Mouse (Mus musculus) neural tube, embryonic 15.5 days (tissue): ENCODE measurements around the gene Olfr1382. TPM values are rescaled to one million over a fixed set of nuclear protein-coding genes. Genes with fewer than 3 reads are reported as not detected.

Experiments
- polyA plus RNA-seq: library from polyadenylated mRNA; unstranded; fragments of >200 nt; fragmentation: Nextera tagmentation; extraction: Ambion mirVana; gene quantifications from 2 replicates; pipeline ENCODE4 v1.2.1, GENCODE M21; 2015

The Olfr1382 gene
- polyA plus RNA-seq, 1 experiment from 2014 or later = not detected

Other genes starting within 250 kb of the Olfr1382 start
- not detected in 2 replicates for gene Olfr1393, start 249.9 kb upstream of the Olfr1382 start, polyA plus RNA-seq
- gene Olfr1392, start 243.0 kb upstream of the Olfr1382 start, polyA plus RNA-seq = not detected in 2 replicates
- gene Olfr10, start 223.5 kb upstream of the Olfr1382 start, polyA plus RNA-seq = not detected in 2 replicates
- not detected in 2 replicates for gene Olfr1391, start 205.5 kb upstream of the Olfr1382 start, polyA plus RNA-seq
- not detected in 2 replicates for gene Olfr1390, start 193.1 kb upstream of the Olfr1382 start, polyA plus RNA-seq
- gene Olfr1389, start 105.2 kb upstream of the Olfr1382 start, polyA plus RNA-seq = not detected in 2 replicates
- gene Olfr1388, start 91.6 kb upstream of the Olfr1382 start, polyA plus RNA-seq = not detected in 2 replicates
- gene Olfr1387, start 72.9 kb upstream of the Olfr1382 start, polyA plus RNA-seq = not detected in 2 replicates
- not detected in 2 replicates for gene Olfr1386, start 63.2 kb upstream of the Olfr1382 start, polyA plus RNA-seq
- gene Olfr1385, start 39.2 kb upstream of the Olfr1382 start, polyA plus RNA-seq = not detected in 2 replicates
- gene Olfr1384, start 21.5 kb upstream of the Olfr1382 start, polyA plus RNA-seq = not detected in 2 replicates
- gene Olfr1383, start 8.6 kb upstream of the Olfr1382 start, polyA plus RNA-seq = not detected in 2 replicates
- gene Olfr1381, start 15.2 kb downstream of the Olfr1382 start, polyA plus RNA-seq = not detected in 2 replicates
- gene Olfr1380, start 28.6 kb downstream of the Olfr1382 start, polyA plus RNA-seq = not detected in 2 replicates
- gene Flt4, start 81.0 kb downstream of the Olfr1382 start, polyA plus RNA-seq = 1.7 and 2.1 TPM in 2 replicates
- not detected in 2 replicates for gene Scgb3a1, start 135.4 kb downstream of the Olfr1382 start, polyA plus RNA-seq
- 31.2 and 34.6 TPM in 2 replicates for gene Cnot6, start 184.5 kb downstream of the Olfr1382 start, polyA plus RNA-seq